Mouse (Mus musculus): ENCODE measurements at regions not wholly inside any gene's neighbourhood (a gene's known extent, or its start where the extent isn't known, plus 50 kb on each side); places are given as distances from the start of the nearest gene placed in this dataset.
"Not testable (repeated sequence)": the region's sequence is repeated elsewhere in the genome, so short reads cannot be mapped to it uniquely, and the experiment has no call there.

DNA sequence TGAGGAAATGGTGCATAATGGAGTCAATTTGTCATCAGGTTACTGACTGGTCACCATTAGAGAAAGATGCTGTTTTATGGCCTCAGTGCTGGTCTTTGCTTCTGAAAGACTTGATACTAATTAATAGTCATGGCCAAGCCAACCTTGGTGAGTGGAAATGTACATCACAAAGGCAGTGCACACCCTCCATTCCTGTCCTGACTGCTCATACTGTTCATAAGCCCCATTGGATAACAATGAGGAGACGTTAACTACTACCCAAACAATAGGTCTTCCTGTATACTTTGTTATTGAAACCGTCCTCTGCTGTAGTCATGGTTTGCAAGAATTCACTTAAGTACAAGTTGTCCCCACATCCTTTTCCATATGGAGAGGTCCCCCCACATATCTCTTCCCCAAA, 605.8 kb upstream of the Slc35b3 start:
- DNase-seq (ENCODE audit: low spot score), result no peak

DNA sequence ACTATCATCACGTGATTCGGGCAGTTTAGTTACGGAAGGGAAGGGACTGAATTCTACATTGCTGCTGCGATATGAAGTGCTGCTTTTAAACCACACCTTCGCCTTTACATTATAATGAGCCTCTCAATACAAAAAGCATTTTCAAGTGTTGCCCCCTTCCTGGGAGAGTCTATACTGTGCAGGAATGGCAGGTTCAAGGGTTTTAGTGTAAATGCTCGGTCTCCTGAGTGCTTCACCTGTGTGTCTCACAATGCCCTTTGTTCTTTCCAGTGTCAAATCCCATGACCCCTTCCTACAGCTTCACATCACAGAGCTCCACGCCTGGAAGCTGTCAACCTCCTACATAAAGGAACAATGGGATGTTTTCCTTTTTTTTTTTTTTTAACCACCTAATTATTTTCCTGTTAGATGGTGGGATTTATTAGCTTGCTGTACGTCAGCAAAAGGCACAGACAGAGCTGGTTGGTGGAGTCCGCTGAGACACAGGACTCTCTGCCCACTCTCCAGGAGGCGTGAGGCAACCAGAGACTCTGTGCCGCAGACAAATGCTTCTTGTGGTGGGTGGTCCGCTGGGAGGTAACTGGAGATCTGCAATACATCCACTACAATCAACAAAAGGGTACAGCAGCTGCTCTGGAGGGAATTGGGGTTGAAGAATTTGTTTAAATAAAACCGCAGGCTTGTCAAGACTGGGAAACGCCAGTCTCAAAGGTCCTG, 577.2 kb upstream of the Slc35b3 start:
- no peak for DNase-seq (ENCODE audit: low spot score)

DNA sequence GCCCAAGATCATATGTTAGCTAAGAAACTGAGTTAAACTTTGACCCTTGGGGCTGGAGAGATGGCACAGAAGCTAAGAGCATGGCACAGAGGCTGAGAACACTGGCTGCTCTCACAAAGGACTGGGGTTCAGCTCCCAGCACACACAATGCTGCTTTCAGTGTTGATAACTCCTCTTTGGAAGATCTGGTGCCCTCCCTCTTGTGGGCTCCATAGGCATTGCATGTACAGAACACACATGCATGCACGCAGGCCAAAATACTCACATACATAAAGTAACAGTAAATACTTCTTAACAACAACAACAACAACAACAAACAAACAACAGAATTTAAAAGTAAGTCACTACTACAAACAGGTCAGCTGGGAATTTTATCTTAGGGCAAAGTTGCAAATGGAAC, 565.8 kb upstream of the Slc35b3 start:
- no peak for DNase-seq (ENCODE audit: low spot score)

DNA sequence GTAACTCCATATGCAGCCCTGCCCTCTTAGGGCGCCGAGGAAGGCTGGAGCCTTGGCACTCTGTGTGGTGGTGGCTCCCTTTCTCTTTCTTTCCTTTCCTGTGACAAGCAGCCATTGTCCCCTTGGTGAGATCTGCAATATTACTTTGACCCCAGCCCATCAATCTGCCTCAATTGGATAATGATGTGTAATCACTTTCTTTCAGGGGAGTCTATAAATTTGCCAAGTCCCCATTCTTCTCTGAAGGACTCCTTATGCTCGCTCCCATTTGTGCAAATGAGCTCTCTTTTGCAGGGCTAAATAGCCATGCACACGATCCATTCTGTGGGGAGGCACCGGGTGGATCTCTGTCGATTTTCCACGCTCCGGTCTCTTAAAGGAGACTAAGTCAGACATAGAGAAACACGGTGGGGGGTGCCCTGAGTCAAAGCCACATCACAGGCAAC, 563.2 kb upstream of the Slc35b3 start:
- no peak for DNase-seq (ENCODE audit: low spot score)

DNA sequence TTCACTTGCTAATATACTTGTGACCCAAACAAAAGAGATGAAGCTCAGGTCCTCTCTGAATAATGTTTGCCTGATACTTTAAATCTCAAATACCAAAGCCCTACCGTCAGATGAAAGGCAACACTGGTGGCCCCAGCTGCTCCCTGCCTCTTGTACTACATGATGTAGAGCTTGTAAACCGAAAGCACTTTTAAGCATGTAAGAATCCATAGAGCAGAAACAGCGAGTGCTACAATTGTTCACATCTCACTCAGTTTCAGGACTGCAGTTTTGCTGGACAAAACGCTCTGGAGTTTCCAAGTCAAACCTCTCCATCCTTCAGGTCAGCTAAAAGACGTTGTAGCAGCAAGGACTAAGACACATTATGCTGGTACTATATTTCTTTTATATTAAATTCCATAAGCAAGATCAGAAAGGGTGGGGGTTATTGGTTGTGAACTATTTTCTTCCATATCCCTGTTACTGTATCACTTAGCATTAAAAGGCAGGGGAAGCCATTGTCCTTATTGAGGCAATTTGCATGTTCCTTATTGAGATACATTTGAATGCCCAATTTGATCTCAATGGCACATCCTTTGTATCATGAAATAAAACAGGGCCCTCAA, 562.7 kb upstream of the Slc35b3 start:
- no peak for DNase-seq (ENCODE audit: low spot score)

DNA sequence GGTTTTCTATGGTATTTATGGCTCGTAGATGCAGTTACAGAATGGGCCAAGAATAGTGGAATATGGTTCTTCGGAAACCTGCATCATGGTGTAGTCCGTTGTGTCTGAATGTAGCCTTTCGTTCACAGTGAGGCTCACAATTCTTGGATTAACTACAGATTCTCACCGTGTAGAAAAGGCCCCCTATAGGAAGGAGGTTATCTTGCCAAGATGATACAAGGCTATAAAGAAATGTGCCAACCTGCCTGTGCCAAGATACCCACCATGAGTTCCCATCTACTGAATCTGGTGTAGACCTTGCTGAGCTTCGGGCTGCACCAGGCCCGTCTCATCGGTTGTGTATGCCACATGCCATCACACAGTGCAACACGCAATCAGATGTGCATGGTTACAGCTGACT, 560.2 kb upstream of the Slc35b3 start:
- no peak for DNase-seq (ENCODE audit: low spot score)

DNA sequence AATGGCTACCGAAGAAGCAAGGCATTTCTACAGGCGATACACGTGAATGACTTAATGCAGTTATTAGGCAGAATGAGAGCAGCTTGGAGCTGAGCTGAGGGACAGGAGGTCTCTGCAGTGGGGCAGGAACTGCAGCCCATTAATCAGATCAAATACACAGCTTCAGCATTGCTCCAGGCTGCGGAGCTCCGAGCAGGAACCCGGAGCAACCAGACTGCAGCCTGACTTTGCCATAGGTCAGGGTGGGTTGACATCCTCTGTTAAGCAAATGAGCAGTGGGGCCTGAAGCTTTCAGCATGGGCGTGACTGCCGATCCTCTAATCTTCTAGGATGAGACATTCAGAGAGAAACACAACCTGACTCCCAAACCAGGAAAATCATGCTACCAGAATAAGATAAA, 555.4 kb upstream of the Slc35b3 start:
- no peak for DNase-seq (ENCODE audit: low spot score)

DNA sequence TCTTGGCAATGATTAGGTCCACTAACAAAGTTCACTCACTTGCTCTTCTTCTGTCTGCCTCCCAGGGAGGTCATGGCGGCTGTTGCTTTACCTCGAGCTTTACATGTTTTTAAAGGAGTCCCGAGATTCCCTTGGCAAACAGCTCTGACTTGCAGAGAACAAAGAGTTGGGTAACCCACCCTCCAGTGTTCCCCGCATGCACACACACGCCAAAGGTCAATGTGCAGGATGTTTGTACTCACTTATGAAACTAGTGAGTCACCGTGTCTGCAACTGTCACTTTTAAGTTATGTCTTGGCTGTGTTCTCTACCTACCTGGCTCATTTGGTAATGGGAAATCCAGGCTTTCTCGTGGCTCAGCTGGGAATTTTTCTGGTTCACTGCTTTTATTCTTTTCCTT, 529.1 kb upstream of the Slc35b3 start:
- no peak for DNase-seq (ENCODE audit: low spot score)

DNA sequence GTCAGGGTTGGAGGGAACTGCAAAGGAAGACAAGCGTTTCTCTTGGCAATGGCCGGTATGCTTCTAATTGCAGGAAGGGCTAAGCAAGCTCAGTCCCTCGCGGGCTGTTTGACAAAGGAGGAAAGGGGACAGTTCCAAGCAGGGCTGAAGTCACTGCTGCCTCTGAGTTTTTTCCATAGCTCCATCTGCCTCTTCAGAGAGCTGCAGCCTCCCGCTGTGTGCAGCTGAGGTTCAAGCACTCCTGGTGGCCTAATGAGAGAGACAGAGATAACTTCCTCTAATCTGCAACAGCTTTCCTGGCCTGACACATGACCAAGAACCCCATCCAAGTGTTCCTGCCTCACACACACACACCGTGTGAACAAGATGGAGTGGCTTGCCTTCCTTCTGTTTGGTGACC, 511.9 kb upstream of the Slc35b3 start:
- no peak for DNase-seq (ENCODE audit: low spot score)

DNA sequence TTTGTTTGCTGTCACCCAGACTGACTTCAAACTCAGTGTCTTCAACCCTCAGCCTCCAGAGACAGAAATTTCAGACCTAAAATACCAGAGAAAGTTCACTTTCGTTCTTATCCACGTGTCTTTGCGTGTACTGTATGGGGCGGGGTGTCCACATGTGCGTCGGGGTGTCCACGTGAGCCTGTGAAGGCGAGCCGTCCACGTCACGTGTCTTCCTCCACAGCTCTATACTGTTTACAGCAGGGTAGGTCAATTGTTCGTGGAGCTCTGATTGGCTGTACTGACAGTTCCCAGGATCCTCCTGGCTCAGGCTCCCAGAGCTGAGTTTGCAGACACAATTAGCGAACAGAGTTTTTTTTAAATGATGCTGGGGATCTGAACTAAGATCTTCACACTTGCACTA, 481.1 kb upstream of the Slc35b3 start:
- no peak for DNase-seq (ENCODE audit: low spot score)

DNA sequence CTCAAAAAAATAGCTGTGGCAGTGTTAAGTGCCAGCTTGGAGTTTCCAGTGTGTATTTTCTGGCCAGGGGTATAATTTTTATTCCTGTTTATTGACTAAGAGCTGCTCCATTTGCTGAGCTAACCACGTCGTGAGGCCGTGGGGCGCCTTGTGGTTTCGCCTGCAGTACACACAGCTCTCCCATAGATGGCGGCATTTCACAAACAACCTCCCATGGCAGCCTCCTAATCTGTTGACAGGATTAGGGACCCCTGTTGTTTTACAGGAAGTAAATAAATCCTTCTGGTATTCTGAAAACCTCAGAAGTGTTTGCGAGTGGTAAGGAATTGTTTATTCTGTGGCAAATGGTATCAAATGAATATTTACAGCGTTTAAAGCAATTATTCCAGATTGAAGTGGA, 480.2 kb upstream of the Slc35b3 start:
- peak; percentile 39 for DNase-seq (ENCODE audit: low spot score)

DNA sequence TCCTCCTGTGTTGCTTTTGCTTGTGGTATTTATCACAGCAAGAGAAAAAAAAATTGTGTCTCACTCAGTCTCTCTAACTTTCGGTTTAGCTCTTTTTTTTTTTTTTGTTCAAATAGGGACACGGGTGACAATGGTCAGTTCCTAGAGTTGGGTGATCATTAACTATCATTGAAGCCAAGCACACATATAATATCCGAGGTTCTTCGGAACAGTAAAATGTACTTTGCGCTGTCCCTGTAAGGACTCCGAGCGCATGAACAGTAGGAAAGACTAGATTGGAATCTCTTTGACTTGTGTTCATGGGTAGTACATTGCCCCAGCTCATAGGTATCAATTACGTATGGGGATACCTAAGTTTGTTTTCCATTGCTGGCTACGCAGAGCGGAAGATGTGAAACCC, 479.7 kb upstream of the Slc35b3 start:
- no peak for DNase-seq (ENCODE audit: low spot score)

DNA sequence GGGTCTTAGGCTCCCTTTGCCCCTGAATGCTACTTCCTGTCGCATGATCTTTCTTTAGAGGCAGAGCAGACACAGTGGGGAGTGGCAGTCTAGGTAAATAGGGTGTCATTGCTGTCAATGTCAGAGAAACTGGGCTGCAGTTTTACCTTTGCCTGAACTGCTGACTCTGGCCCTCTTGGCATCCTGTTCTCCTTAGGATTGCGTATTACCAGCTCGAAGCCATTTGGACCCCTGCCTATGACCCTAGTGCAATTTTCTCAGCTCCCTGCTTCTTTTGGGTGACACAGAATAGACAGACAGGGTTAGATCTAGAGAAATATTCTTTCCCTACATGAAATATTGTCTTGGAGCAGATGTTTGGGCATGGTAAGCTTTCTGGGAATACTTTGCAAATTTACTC, 467.3 kb upstream of the Slc35b3 start:
- DNase-seq (ENCODE audit: low spot score), result no peak

DNA sequence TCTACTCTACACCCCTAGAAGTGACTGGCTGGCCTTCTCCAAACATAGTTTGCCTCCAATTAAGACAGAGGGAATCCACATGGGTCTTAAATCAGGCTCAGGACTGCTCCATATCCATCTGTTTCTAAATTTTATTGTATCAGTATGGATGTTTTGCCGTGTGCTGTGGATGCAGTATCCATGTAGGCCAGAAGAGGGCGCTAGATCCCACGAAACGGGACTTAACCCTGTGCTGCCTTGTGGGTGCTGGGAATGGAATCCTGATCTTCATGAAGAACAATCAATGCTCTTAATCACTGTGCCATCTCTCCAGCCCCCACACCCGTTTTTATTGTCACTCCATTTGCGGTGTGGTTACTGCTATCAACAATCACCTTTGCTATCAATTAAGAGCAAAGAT, 465.3 kb upstream of the Slc35b3 start:
- DNase-seq (ENCODE audit: low spot score), result no peak

DNA sequence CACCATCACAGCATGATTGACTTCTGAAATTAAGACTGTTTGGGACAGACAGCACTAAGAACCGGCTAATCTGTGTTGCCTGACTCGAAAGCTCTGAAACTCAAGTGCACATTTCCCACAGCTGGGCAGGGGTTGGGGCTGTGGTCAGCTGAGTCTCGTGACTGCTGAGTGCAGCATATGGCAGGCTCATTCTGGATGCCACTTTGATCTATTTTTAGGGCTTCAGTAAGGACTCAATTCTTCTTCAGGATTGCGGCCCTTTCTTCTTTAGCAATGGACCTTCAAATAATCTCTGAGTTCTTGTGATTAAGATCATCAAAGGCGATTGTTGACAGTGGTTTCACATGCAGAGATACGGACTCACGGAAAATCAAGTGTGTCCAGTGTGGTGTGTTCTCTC, 457.5 kb upstream of the Slc35b3 start:
- DNase-seq (ENCODE audit: low spot score), result no peak

DNA sequence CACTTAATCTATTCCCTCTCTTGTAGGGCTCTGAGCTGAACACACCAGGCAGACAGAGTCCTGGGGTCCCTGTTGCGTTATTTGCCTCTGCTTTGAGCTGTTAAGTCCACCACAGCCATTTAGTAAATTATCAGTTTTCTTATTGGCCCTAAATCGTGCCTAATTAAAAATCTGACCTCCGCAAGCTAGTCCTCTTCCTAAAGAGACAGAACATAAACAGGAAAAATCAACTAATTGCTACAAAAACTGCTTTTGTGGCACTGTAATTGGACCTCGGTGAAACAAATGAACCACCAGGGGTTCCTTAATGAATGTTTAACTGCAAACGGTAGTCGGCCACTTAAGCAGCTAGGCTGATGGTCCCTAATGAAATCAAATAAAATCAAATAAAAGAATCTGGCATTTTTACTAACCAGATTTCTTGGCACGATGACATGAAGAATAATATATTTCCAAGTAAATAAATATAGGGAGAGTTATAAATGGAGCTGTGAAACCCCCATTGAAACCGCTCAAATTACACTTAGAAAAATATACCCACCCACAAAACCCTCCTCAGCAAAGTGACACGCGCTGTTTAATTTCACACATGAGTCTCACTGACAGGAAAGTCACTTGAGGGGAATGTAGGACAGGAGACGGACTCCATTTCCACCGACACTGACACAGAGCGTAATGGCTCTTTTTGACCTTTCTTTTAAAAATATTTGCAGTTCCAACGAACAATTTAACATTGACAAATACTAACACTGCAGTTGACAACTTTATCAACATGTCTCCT, 451.0 kb upstream of the Slc35b3 start:
- no peak for DNase-seq (ENCODE audit: low spot score)

DNA sequence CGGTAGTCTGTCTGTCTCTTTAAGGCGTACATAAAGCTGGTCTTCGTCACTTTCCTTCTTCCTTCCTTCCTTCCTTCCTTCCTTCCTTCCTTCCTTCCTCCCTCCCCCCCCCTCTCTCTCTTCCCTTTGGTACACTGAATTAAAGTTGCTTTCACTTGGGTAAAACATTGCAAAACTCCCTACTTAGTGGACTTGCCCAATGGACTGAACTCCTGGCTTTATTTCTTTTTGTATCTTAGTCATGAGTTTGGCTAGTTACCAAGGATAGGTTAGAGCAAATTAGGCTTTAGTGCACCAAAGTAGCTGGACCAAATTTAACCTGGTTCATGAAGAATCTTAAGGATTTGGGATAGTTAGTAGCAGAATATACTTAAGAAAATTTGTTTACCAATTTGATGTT, 431.9 kb upstream of the Slc35b3 start:
- DNase-seq (ENCODE audit: low spot score), result no peak

DNA sequence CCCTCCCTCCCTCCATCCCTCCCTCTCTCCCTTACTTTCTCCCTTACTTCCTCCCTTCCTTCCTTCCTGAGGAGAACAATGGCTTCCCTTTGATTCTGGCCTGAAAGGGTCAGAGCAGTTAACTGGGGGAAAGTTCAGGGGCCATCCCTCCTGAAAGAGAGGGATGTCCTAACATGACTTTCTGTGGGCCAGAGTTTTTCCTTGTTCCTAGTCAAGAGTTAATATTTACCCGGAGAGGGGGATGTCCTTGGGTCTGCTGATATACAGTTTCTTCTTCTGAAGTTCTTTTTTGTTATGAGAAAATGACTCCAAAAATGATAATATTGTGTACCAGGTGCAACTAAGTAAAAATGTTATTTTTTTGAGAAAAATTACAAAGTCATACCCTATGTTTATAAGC, 431.5 kb upstream of the Slc35b3 start:
- not testable (repeated sequence) for DNase-seq (ENCODE audit: low spot score)

DNA sequence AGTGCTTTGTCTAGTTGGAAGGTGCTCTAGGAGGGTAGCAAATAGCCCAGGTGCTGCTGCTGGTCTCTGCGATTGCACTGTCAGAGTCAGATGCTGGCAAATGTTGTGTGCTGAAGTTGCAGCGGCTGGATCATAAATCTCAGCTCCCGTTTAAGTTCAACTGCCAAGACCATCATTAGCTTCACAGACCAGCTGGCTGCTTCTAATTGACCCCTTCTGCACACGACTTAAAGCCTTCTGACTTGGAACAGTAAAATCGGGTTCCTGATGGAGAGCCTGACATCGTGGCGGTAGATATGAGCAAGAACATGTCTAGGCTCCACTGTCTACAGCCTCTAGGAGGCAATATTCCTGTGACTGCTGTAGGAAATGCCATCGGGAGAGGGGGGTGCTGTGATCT, 416.0 kb upstream of the Slc35b3 start:
- DNase-seq (ENCODE audit: low spot score), result no peak

DNA sequence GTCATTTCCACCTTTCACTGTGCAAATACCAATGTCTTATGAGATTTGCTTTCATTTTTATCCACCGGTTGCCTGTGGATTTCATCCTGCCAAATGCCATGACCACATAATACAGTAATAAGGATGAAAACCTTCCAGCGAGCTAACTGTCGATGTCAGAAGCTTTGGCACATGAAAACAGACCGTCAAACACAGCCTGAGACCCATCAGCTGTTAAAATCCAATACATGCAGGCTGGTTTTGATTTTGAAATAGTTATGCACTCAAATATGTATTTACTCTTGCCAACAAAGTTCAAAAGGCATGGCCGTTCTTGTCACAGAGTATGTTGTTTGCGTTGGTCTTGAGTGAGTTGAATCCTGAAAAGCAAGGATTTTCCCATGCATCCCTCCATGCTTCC, 415.6 kb upstream of the Slc35b3 start:
- DNase-seq (ENCODE audit: low spot score), result no peak

DNA sequence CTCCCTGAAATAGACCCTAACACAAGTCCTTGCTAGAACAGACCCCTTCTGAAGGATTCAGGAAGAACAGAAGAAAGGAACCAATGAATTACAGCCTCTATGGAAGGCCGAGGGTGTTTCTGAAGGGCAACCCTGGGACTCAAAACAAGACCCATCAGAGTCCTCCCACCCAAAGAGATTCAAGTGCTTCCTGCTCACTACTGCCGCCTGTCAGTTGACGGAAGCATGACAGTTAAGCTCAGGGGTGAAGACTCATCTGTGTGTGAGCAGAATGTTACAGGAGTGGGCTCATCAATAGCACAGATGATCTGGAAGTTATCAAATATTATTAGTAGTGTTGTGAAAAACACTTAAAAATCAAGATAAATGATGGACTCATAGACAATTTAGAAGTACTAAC, 411.9 kb upstream of the Slc35b3 start:
- no peak for DNase-seq (ENCODE audit: low spot score)

DNA sequence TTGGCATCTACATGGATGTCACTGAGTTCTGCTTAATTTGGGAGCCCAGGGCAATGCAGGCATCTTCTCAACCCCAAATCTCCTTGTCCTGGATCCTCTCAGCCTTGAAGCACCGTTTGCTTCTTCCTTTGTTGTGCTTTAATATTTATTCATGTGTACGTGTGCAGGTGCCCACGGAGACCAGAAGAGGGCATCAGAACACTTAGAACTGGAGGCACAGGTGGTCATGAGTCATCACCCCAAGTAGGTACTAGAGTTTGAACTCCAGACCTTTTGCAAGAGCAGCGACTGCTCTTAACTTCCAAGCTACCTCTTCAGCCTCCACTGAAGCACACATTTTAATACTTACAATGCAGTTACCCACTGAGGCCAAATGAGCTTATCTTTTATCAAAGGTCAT, 403.0 kb upstream of the Slc35b3 start:
- DNase-seq (ENCODE audit: low spot score), result no peak

DNA sequence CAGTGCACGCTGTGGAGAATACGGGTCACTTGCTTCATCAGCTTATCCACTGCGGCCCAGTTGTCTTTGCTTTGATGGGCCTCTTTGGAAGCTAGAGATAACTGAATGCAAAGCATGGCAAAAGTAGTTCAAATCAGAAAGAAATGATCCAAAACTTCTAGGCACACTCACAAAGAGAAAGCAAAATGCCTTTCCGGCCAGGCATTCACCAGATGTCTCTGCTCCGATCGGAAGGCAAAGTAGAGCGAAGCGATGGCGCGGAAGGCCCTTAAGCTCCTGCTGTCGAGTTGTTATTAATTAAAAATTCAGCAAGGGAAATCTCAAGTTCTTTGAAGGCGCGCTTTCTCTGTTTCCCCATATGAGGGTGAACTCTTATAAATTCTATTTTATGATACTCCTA, 401.9 kb upstream of the Slc35b3 start:
- no peak for DNase-seq (ENCODE audit: low spot score)

Measured in heart, adult 8-10 months (tissue).